In the genomic region with DNA sequence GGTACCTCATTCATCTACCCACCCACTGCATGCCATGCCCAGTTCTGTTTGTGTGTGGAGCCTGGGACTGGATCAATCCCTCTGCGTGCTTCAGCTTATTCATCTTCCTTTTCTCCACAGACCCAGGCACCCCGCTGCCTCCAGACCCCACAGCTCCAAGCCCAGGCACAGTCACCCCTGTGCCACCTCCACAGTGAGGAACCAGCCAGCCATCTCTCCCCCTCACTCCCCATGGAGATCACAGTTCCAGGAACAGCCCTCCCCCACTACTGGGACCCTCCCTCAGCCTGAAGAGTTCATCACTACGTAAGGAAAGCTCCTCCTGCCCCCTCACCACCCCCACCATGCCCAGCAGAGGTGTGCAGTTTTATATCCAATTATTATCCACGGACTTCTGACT, we compare ENCODE assay signal across 18 mouse cellular contexts. TPM values are rescaled to one million over a fixed set of nuclear protein-coding genes. Genes with fewer than 3 reads are reported as not detected.
A peak's percentile ranks its signal among the peaks of the same experiment; 100 is the strongest.
DNase-seq lines count a peak whose midpoint lies in the region; ATAC-seq lines count a peak whose summit lies in the region.
"Had no signal": no experiment of that assay in that cellular context is flagged by ENCODE, and none has a peak within 500 bp of the region (broad histone marks: within the 10 kb centered on the region; RNA-seq: fewer than 3 reads in every experiment).

No protein-coding gene starts in this region.

- H3K4me1 ChIP-seq in heart, embryonic 13.5 days: peaks cover 38% of the 10 kb centered on the region
- H3K4me1 ChIP-seq in neural tube, embryonic 12.5 days: peaks cover 22% of the 10 kb centered on the region

- H3K27ac ChIP-seq in heart, embryonic 13.5 days (replicated peaks): peak overlapping the region; percentile 20
- no peak overlapping the region for H3K27ac ChIP-seq in neural tube, embryonic 12.5 days
- H3K27ac ChIP-seq: forebrain, embryonic 13.5 days; liver, embryonic 12.5 days; lung, embryonic 15.5 days; neural tube, embryonic 13.5 days had no signal

- 83% methylated on average over 4 of the region's 4 CpGs for WGBS in heart, embryonic 13.5 days
- WGBS in neural tube, embryonic 12.5 days: 85% methylated on average over 4 of the region's 4 CpGs

- 0 out of 2 replicates have a peak overlapping the region, but pooled peaks have one; percentile 21 for H3K9ac ChIP-seq in heart, embryonic 13.5 days
- 0 out of 2 replicates have a peak overlapping the region, but pooled peaks have one; percentile 18 for H3K9ac ChIP-seq in neural tube, embryonic 12.5 days
- H3K9ac ChIP-seq: liver, embryonic 12.5 days; lung, embryonic 15.5 days; neural tube, embryonic 13.5 days had no signal

- H3K36me3 ChIP-seq in heart, embryonic 13.5 days: peaks cover 86% of the 10 kb centered on the region
- H3K36me3 ChIP-seq in neural tube, embryonic 12.5 days: peaks cover 74% of the 10 kb centered on the region

- no peak overlapping the region for H3K4me2 ChIP-seq in heart, embryonic 13.5 days
- H3K4me2 ChIP-seq in neural tube, embryonic 12.5 days (replicated peaks): no peak overlapping the region
- H3K4me2 ChIP-seq: forebrain, embryonic 13.5 days; liver, embryonic 12.5 days; lung, embryonic 15.5 days; neural tube, embryonic 13.5 days had no signal

- no peaks in the 10 kb centered on the region for H3K9me3 ChIP-seq in heart, embryonic 13.5 days
- H3K9me3 ChIP-seq in neural tube, embryonic 12.5 days: no peaks in the 10 kb centered on the region
- H3K9me3 ChIP-seq: forebrain, embryonic 13.5 days; liver, embryonic 12.5 days; lung, embryonic 15.5 days; neural tube, embryonic 13.5 days had no signal

- intact Hi-C loops in heart, postnatal 36 days (cut with DNase I): loop anchor here (2.0 kb wide), 1 partner anchor 48 kb away; no protein-coding TSS in a partner anchor

- H3K4me3 ChIP-seq in heart, embryonic 13.5 days: no peak overlapping the region
- no peak overlapping the region for H3K4me3 ChIP-seq in neural tube, embryonic 12.5 days
- H3K4me3 ChIP-seq: forebrain, embryonic 13.5 days; liver, embryonic 12.5 days; lung, embryonic 15.5 days; neural tube, embryonic 13.5 days had no signal

- no peaks in the 10 kb centered on the region for H3K27me3 ChIP-seq in heart, embryonic 13.5 days (replicated peaks)
- no peaks in the 10 kb centered on the region for H3K27me3 ChIP-seq in neural tube, embryonic 12.5 days (replicated peaks)
- H3K27me3 ChIP-seq: CH12.LX; forebrain, embryonic 13.5 days; liver, embryonic 12.5 days; lung, embryonic 15.5 days; neural tube, embryonic 13.5 days had no signal

- ATAC-seq in heart, embryonic 13.5 days (ENCODE audit: extremely low read depth, insufficient number of reproducible peaks, low FRiP score, low TSS enrichment): no peak
- ATAC-seq in neural tube, embryonic 12.5 days (ENCODE audit: low FRiP score, low read depth): no peak
- ATAC-seq: forebrain, embryonic 13.5 days; inflammation-experienced regulatory T-cells, adult 6 months; liver, embryonic 12.5 days; midbrain, embryonic 16.5 days had no signal

- peak; percentile 43 for DNase-seq in cerebellum, adult 11-12 months
- DNase-seq in cerebellum, postnatal 36 days: no peak
- no peak for DNase-seq in heart, postnatal 36 days
- DNase-seq in neural tube, embryonic 10.5 days (ENCODE audit: extremely low spot score, low spot score): no peak
- no peak for DNase-seq in lung, postnatal 25 days (ENCODE audit: low spot score)
- DNase-seq in ovary, postnatal 36 days (ENCODE audit: low spot score): no peak
- DNase-seq: kidney, postnatal 14 days; right cerebral cortex, postnatal 4 days; thymus, postnatal 14 days had no signal

RNA-seq across cellular contexts. Expression of a gene that starts 5.2 kb away (rescaled TPM):
- polyA plus RNA-seq in heart, embryonic 13.5 days (2015; fragmentation: Nextera tagmentation; extraction: Ambion mirVana): 1,202 and 1,344 TPM in 2 replicates
- total RNA-seq in heart, postnatal 36 days (2021): 100 to 1,000 TPM; 267 to 286 TPM
- 879 and 909 TPM in 2 replicates for polyA plus RNA-seq in neural tube, embryonic 12.5 days (2016; fragmentation: Nextera tagmentation; extraction: Ambion mirVana)

RNA-seq across cellular contexts. Expression of a gene that starts 9.7 kb away (rescaled TPM):
- polyA plus RNA-seq in heart, embryonic 13.5 days (2015; fragmentation: Nextera tagmentation; extraction: Ambion mirVana): 3.2 and 4.5 TPM in 2 replicates
- total RNA-seq in heart, postnatal 36 days (2021): 1 to 10 TPM; 2.8 to 3.2 TPM
- polyA plus RNA-seq in neural tube, embryonic 12.5 days (2016; fragmentation: Nextera tagmentation; extraction: Ambion mirVana): 3.1 and 3.9 TPM in 2 replicates

RNA-seq across cellular contexts. Expression of a gene that starts 29.7 kb away (rescaled TPM):
- 55.2 and 57.1 TPM in 2 replicates for polyA plus RNA-seq in heart, embryonic 13.5 days (2015; fragmentation: Nextera tagmentation; extraction: Ambion mirVana)
- 10 to 100 TPM; 79.8 to 82.7 TPM for total RNA-seq in heart, postnatal 36 days (2021)
- 174 and 177 TPM in 2 replicates for polyA plus RNA-seq in neural tube, embryonic 12.5 days (2016; fragmentation: Nextera tagmentation; extraction: Ambion mirVana)

RNA-seq across cellular contexts. Expression of a gene that starts 36.9 kb away (rescaled TPM):
- polyA plus RNA-seq in heart, embryonic 13.5 days (2015; fragmentation: Nextera tagmentation; extraction: Ambion mirVana): 17.2 and 17.3 TPM in 2 replicates
- 10 to 100 TPM; 19.3 TPM for total RNA-seq in heart, postnatal 36 days (2021)
- polyA plus RNA-seq in neural tube, embryonic 12.5 days (2016; fragmentation: Nextera tagmentation; extraction: Ambion mirVana): 38.3 and 45.3 TPM in 2 replicates

RNA-seq across cellular contexts. Expression of a gene that starts 58.8 kb away (rescaled TPM):
- polyA plus RNA-seq in heart, embryonic 13.5 days (2015; fragmentation: Nextera tagmentation; extraction: Ambion mirVana): 7.6 and 9.4 TPM in 2 replicates
- 1 to 10 TPM; 7.2 to 8.8 TPM for total RNA-seq in heart, postnatal 36 days (2021)
- polyA plus RNA-seq in neural tube, embryonic 12.5 days (2016; fragmentation: Nextera tagmentation; extraction: Ambion mirVana): 18.9 and 20.3 TPM in 2 replicates
